26 mouse cellular contexts compared by ENCODE assay signal in genomic region chr12:113060178-113060577, GRCm38 (mm10). TPM values are rescaled to one million over a fixed set of nuclear protein-coding genes. Genes with fewer than 3 reads are reported as not detected.
A peak's percentile ranks its signal among the peaks of the same experiment; 100 is the strongest.
DNase-seq lines count a peak whose midpoint lies in the region; ATAC-seq and TF ChIP-seq lines count a peak whose summit lies in the region.
"Had no signal": no experiment of that assay in that cellular context is flagged by ENCODE, and none has a peak within 500 bp of the region (broad histone marks: within the 10 kb centered on the region; RNA-seq: fewer than 3 reads in every experiment).

No protein-coding gene starts in this region.

- peaks cover 0 to 8% of the 10 kb centered on the region in 2 experiments; a peak in 1 of 4 replicates for H3K36me3 ChIP-seq in MEL (ENCODE audit: control insufficient read depth in 1 of 2, insufficient read depth in 2 of 2, low read length in 2 of 2)
- H3K36me3 ChIP-seq in liver, embryonic 14.5 days (replicated peaks; ENCODE audit: control insufficient read depth, insufficient read depth, low read depth) = no peaks in the 10 kb centered on the region; the same call in 1 of the 2 replicates
- H3K36me3 ChIP-seq in forebrain, embryonic 15.5 days = peaks cover 84% of the 10 kb centered on the region

- peak overlapping the region; percentile 50 for H3K4me2 ChIP-seq in liver, embryonic 14.5 days (ENCODE audit: low read depth)
- H3K4me2 ChIP-seq in forebrain, embryonic 15.5 days (replicated peaks) = no peak overlapping the region
- H3K4me2 ChIP-seq: forebrain, embryonic 12.5 days; heart, embryonic 12.5 days; hindbrain, embryonic 14.5 days had no signal

- no peaks in the 10 kb centered on the region for H3K79me2 ChIP-seq in MEL (ENCODE audit: control insufficient read depth, insufficient read depth, low read length, poor library complexity)

- H3K4me1 ChIP-seq in MEL (ENCODE audit: control insufficient read depth in 1 of 2, insufficient read depth in 2 of 2, low read length in 2 of 2) = no peaks in the 10 kb centered on the region
- H3K4me1 ChIP-seq in liver, embryonic 14.5 days (replicated peaks; ENCODE audit: control insufficient read depth in 2 of 2, insufficient read depth in 2 of 2, low read length in 1 of 2) = peaks cover 10 to 23% of the 10 kb centered on the region in 2 experiments
- H3K4me1 ChIP-seq in forebrain, embryonic 15.5 days = no peaks in the 10 kb centered on the region
- H3K4me1 ChIP-seq: embryonic facial prominence, embryonic 10.5 days; forebrain, embryonic 12.5 days; hindbrain, embryonic 10.5 days had no signal

- WGBS in liver, embryonic 14.5 days (ENCODE audit: insufficient replicate concordance) = 56% methylated on average over 5 of the region's 5 CpGs
- WGBS in forebrain, embryonic 15.5 days = 96% methylated on average over 5 of the region's 5 CpGs

- H3K27ac ChIP-seq in gastrocnemius, adult 2 months = no peak overlapping the region
- no peak overlapping the region for H3K27ac ChIP-seq in MEL (ENCODE audit: control insufficient read depth, low read depth, low read length)
- peak overlapping the region; percentile 34; the same call in 1 of the 2 replicates for H3K27ac ChIP-seq in liver, embryonic 14.5 days
- no peak overlapping the region for H3K27ac ChIP-seq in forebrain, embryonic 15.5 days (replicated peaks)
- H3K27ac ChIP-seq: embryonic facial prominence, embryonic 10.5 days; forebrain, embryonic 12.5 days; hindbrain, embryonic 10.5 days; hindbrain, embryonic 14.5 days had no signal

- H3K9ac ChIP-seq in MEL (ENCODE audit: control insufficient read depth, low read depth, low read length, poor library complexity, severe bottlenecking) = no peak overlapping the region
- H3K9ac ChIP-seq in liver, embryonic 14.5 days (replicated peaks) = peak overlapping the region; percentile 29; the same call in 1 of the 2 replicates
- no peak overlapping the region for H3K9ac ChIP-seq in forebrain, embryonic 15.5 days (replicated peaks)
- H3K9ac ChIP-seq: forebrain, embryonic 12.5 days; forebrain, postnatal 0 days; heart, embryonic 12.5 days; hindbrain, embryonic 14.5 days had no signal

- DNase-seq in gastrocnemius, adult 2 months = peak; percentile 10
- DNase-seq in gastrocnemius, postnatal 36 days = no peak
- DNase-seq in MEL (ENCODE audit: low read depth, low spot score) = no peak
- DNase-seq in liver = peak; percentile 76
- DNase-seq in liver, embryonic 14.5 days (ENCODE audit: low read depth in 3 of 3, low spot score in 3 of 3) = peak; percentile 40 to 52 (median 45)
- no peak for DNase-seq in spleen, adult 12 weeks (ENCODE audit: low spot score)
- no peak for DNase-seq in left cerebral cortex, adult 9 months (ENCODE audit: low spot score in 2 of 2)
- DNase-seq: adrenal gland, postnatal 14 days; B cell, adult 2 months; cerebellum, adult 18-20 months; cerebellum, adult 9-11 months; cerebellum, postnatal 36 days; forebrain, postnatal 0 days had no signal

- no peaks in the 10 kb centered on the region for H3K27me3 ChIP-seq in MEL (ENCODE audit: control insufficient read depth in 1 of 2, insufficient read depth in 2 of 2, low read length in 2 of 2)
- H3K27me3 ChIP-seq in liver, embryonic 14.5 days (ENCODE audit: control insufficient read depth, insufficient read depth, low read length) = no peaks in the 10 kb centered on the region
- no peaks in the 10 kb centered on the region for H3K27me3 ChIP-seq in forebrain, embryonic 15.5 days
- H3K27me3 ChIP-seq: forebrain, embryonic 12.5 days; heart, embryonic 12.5 days had no signal

- no peak for TF ChIP-seq POLR2A in MEL (IDR thresholded peaks at IDR 0.05; ENCODE audit: control insufficient read depth in 1 of 2, insufficient read depth in 1 of 2, low read depth in 1 of 2, low read length in 2 of 2, poor library complexity in 1 of 2)

- H3K4me3 ChIP-seq in gastrocnemius, adult 2 months = no peak overlapping the region
- H3K4me3 ChIP-seq in MEL (ENCODE audit: control insufficient read depth in 1 of 2, insufficient read depth in 1 of 2, low read depth in 2 of 2, low read length in 2 of 2) = no peak overlapping the region
- H3K4me3 ChIP-seq in liver, embryonic 14.5 days (ENCODE audit: insufficient read depth in 1 of 2, low read depth in 2 of 2, low read length in 2 of 2) = no peak overlapping the region
- H3K4me3 ChIP-seq in forebrain, embryonic 15.5 days = no peak overlapping the region
- H3K4me3 ChIP-seq: embryonic facial prominence, embryonic 10.5 days; forebrain, embryonic 12.5 days; heart, embryonic 12.5 days; hindbrain, embryonic 10.5 days had no signal

- no peaks in the 10 kb centered on the region for H3K9me3 ChIP-seq in MEL (replicated peaks; ENCODE audit: insufficient read depth, low read length)
- no peaks in the 10 kb centered on the region; the same call in 1 of the 2 replicates for H3K9me3 ChIP-seq in liver, embryonic 14.5 days (ENCODE audit: control insufficient read depth, low read length)
- no peaks in the 10 kb centered on the region for H3K9me3 ChIP-seq in forebrain, embryonic 15.5 days
- H3K9me3 ChIP-seq: embryonic facial prominence, embryonic 10.5 days; forebrain, embryonic 12.5 days; G1E; hindbrain, embryonic 10.5 days had no signal

- peak; percentile 86 for ATAC-seq in liver, embryonic 14.5 days (ENCODE audit: insufficient read depth)
- ATAC-seq in forebrain, embryonic 15.5 days (replicated peaks) = no peak
- ATAC-seq: CD4-positive, CD25-positive, alpha-beta regulatory T cell, adult 4 months; forebrain, postnatal 0 days had no signal

- TF ChIP-seq CTCF in gastrocnemius, adult 2 months (IDR thresholded peaks at IDR 0.05) = no peak
- no peak for TF ChIP-seq CTCF in MEL (IDR thresholded peaks at IDR 0.05 in 2 of 3, conservative IDR thresholded peaks at IDR 0.05 in 1 of 3; ENCODE audit: control insufficient read depth in 1 of 3, insufficient read depth in 1 of 3, low read depth in 2 of 3, low read length in 3 of 3, poor library complexity in 1 of 3, severe bottlenecking in 1 of 3)
- TF ChIP-seq CTCF in liver, embryonic 14.5 days (IDR thresholded peaks at IDR 0.05; ENCODE audit: low read depth) = no peak

- no peak for TF ChIP-seq EP300 in MEL (IDR thresholded peaks at IDR 0.05; ENCODE audit: low read depth in 1 of 2, low read length in 2 of 2)
- TF ChIP-seq EP300 in liver, embryonic 14.5 days (IDR thresholded peaks at IDR 0.05; ENCODE audit: low read depth) = peak; percentile 81

- intact Hi-C loops in gastrocnemius, adult 2 months (cut with DNase I) = no loop called here
- intact Hi-C loops in gastrocnemius, postnatal 36 days (cut with DNase I) = no loop called here

- TF ChIP-seq RAD21 in MEL (IDR thresholded peaks at IDR 0.05; ENCODE audit: low read depth, low read length) = no peak

TF ChIP-seq in MEL, 35 proteins besides CTCF, POLR2A, EP300 and RAD21:
- TF ChIP-seq TCF12 (IDR thresholded peaks at IDR 0.05; ENCODE audit: low read depth, low read length) (no peak), GATA1 (IDR thresholded peaks at IDR 0.05; ENCODE audit: low read depth, low read length) (0 out of 2 replicates have a peak, but pooled peaks have one; percentile 17)

RNA-seq across cellular contexts. Expression of gene Tex22, which starts 14.1 kb away (rescaled TPM):
- not detected for total RNA-seq in gastrocnemius, adult 2 months (2021)
- under 1 TPM; 0.22 to 0.31 TPM for total RNA-seq in gastrocnemius, postnatal 36 days (2021)
- total RNA-seq in MEL (2012; rRNA removed) = 0.59 and 0.65 TPM in 2 replicates
- polyA plus RNA-seq in MEL (2012; ENCODE audit: insufficient read depth in 1 of 2, insufficient read length in 2 of 2, low read depth in 1 of 2, low replicate concordance in 2 of 2, missing spikeins in 1 of 2) = under 1 TPM in 1 of 2 experiments, not detected in 1; 0.43 TPM
- 0.02 TPM in 1 of 2 replicates, not detected in the other for polyA plus RNA-seq in liver, embryonic 14.5 days (2012; rRNA removed)
- not detected in 2 replicates for polyA plus RNA-seq in liver, embryonic 14.5 days (2014; fragmentation: Nextera tagmentation; extraction: Ambion mirVana)
- 0.18 and 0.37 TPM in 2 replicates for polyA plus RNA-seq in forebrain, embryonic 15.5 days (2015; fragmentation: Nextera tagmentation; extraction: Ambion mirVana)
- total RNA-seq: gastrocnemius, adult 8-10 months; heart, adult 8-10 months; heart, postnatal 25 days had no signal
- polyA plus RNA-seq: CD4-positive, CD25-positive, alpha-beta regulatory T cell, adult 4 months; embryonic facial prominence, embryonic 10.5 days; embryonic facial prominence, embryonic 14.5 days; forebrain, embryonic 12.5 days; forebrain, postnatal 0 days; G1E; heart, embryonic 12.5 days; heart, embryonic 16.5 days; hindbrain, embryonic 10.5 days had no signal

RNA-seq across cellular contexts. Expression of gene Mta1, which starts 37.9 kb away (rescaled TPM):
- 10 to 100 TPM; 36.2 to 41.5 TPM for total RNA-seq in gastrocnemius, adult 2 months (2021)
- 10 to 100 TPM; 32.3 to 36.1 TPM for total RNA-seq in gastrocnemius, postnatal 36 days (2021)
- 99.5 and 102 TPM in 2 replicates for total RNA-seq in MEL (2012; rRNA removed)
- polyA plus RNA-seq in MEL (2012; ENCODE audit: insufficient read depth in 1 of 2, insufficient read length in 2 of 2, low read depth in 1 of 2, low replicate concordance in 2 of 2, missing spikeins in 1 of 2) = 100 to 1,000 TPM in 1 of 2 experiments, 10 to 100 TPM in 1; 69.0 to 410 TPM
- polyA plus RNA-seq in liver, embryonic 14.5 days (2012; rRNA removed) = 22.4 and 22.6 TPM in 2 replicates
- 4.7 and 6.3 TPM in 2 replicates for polyA plus RNA-seq in liver, embryonic 14.5 days (2014; fragmentation: Nextera tagmentation; extraction: Ambion mirVana)
- 15.2 and 17.9 TPM in 2 replicates for polyA plus RNA-seq in forebrain, embryonic 15.5 days (2015; fragmentation: Nextera tagmentation; extraction: Ambion mirVana)

RNA-seq across cellular contexts. Expression of gene Pacs2, which starts 45.9 kb away (rescaled TPM):
- 10 to 100 TPM; 35.9 to 41.0 TPM for total RNA-seq in gastrocnemius, adult 2 months (2021)
- 10 to 100 TPM; 34.9 to 36.6 TPM for total RNA-seq in gastrocnemius, postnatal 36 days (2021)
- total RNA-seq in MEL (2012; rRNA removed) = 27.7 and 29.8 TPM in 2 replicates
- 10 to 100 TPM; 62.5 to 69.7 TPM for polyA plus RNA-seq in MEL (2012; ENCODE audit: insufficient read depth in 1 of 2, insufficient read length in 2 of 2, low read depth in 1 of 2, low replicate concordance in 2 of 2, missing spikeins in 1 of 2)
- 9.1 and 11.7 TPM in 2 replicates for polyA plus RNA-seq in liver, embryonic 14.5 days (2012; rRNA removed)
- polyA plus RNA-seq in liver, embryonic 14.5 days (2014; fragmentation: Nextera tagmentation; extraction: Ambion mirVana) = 3.7 and 5.4 TPM in 2 replicates
- 22.6 and 24.4 TPM in 2 replicates for polyA plus RNA-seq in forebrain, embryonic 15.5 days (2015; fragmentation: Nextera tagmentation; extraction: Ambion mirVana)

RNA-seq across cellular contexts. Expression of gene Brf1, which starts 59.7 kb away (rescaled TPM):
- 10 to 100 TPM; 20.8 to 21.5 TPM for total RNA-seq in gastrocnemius, adult 2 months (2021)
- total RNA-seq in gastrocnemius, postnatal 36 days (2021) = 10 to 100 TPM; 16.8 to 20.9 TPM
- total RNA-seq in MEL (2012; rRNA removed) = 90.6 and 105 TPM in 2 replicates
- polyA plus RNA-seq in MEL (2012; ENCODE audit: insufficient read depth in 1 of 2, insufficient read length in 2 of 2, low read depth in 1 of 2, low replicate concordance in 2 of 2, missing spikeins in 1 of 2) = 100 to 1,000 TPM in 1 of 2 experiments, not detected in 1; 159 TPM
- 21.5 and 32.0 TPM in 2 replicates for polyA plus RNA-seq in liver, embryonic 14.5 days (2012; rRNA removed)
- 19.5 and 22.5 TPM in 2 replicates for polyA plus RNA-seq in liver, embryonic 14.5 days (2014; fragmentation: Nextera tagmentation; extraction: Ambion mirVana)
- 67.3 and 67.7 TPM in 2 replicates for polyA plus RNA-seq in forebrain, embryonic 15.5 days (2015; fragmentation: Nextera tagmentation; extraction: Ambion mirVana)

Comparison
In these comparisons a context has a peak if more than half of its experiments do, and no peak if none do; other contexts are left out.
1. DNase-seq: peak in gastrocnemius, adult 2 months (single experiment), liver (single experiment) and liver, embryonic 14.5 days (3 of 3); none in gastrocnemius, postnatal 36 days (0 of 2), MEL (single experiment), spleen, adult 12 weeks (single experiment) and left cerebral cortex, adult 9 months (0 of 2).